Mouse (Mus musculus) kidney, adult 8-10 months (tissue): ENCODE data around the gene Col12a1.
A peak's percentile ranks its signal among the peaks of the same experiment; 100 is the strongest.

Source experiments
- DNase-seq, 2 experiments: peaks; one replicate each; pipeline ENCODE4 v3.0.0; 2022

Gene Col12a1

GRCm38 (mm10) chr9:79600237-79600570 lies 118.4 kb downstream of the Col12a1 start:
- DNase-seq = no peak

- DNase-seq = peak; percentile 89 to 90
Measured at GRCm38 (mm10) chr9:79599395-79600236, 119.0 kb downstream of the Col12a1 start.

GRCm38 (mm10) chr9:79598578-79598977 lies 120.1 kb downstream of the Col12a1 start:
- DNase-seq = no peak

- no peak for DNase-seq
Measured at GRCm38 (mm10) chr9:79586415-79587195, 132.0 kb downstream of the Col12a1 start.

- no peak for DNase-seq
Measured at GRCm38 (mm10) chr9:79566838-79567237, 151.8 kb downstream of the Col12a1 start.

- DNase-seq = no peak
Measured at GRCm38 (mm10) chr9:79553297-79553696, 165.3 kb downstream of the Col12a1 start.
